Mouse (Mus musculus): Measurements from ENCODE around the gene Ttc7.

DNA sequence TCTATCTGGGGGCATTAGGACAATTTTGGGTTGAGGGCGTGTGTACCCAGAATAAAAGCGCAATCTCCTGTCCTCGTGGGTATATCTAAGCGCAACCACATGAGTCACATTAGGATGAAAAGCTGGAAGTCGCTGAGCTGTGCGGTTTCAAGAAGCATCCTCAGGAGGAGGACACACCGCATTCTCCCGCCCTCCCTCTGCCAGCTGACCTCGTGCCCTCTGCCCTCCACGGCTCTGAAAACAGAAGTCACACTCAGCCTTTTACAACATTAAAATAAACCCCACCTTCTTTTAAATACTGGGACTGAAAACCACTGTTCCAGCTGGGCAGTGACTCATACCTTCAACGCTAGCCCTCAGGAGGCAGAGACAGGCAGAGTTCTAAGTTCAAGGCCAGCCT lies 114.4 kb downstream of the Ttc7 start:
- TF ChIP-seq POLR2A (IDR thresholded peaks at IDR 0.05; ENCODE audit: low read depth, low read length) (no peak), CTCF (IDR thresholded peaks at IDR 0.05; ENCODE audit: extremely low read depth, insufficient read depth, insufficient read length, insufficient replicate concordance) (no peak)
